Mouse (Mus musculus): ENCODE results near the gene Xylb. TPM values are rescaled to one million over a fixed set of nuclear protein-coding genes. Genes with fewer than 3 reads are reported as not detected.

Gene Xylb
- polyA plus RNA-seq (2017; shearing (Covaris generic)) = not detected

GRCm38 (mm10) chr9:119357331-119358057, at the start of gene Xylb:
Gene Xylb, plus strand, starts transcription at chr9:119357381.

GRCm38 (mm10) chr9:119322289-119323259, 34.6 kb upstream of the Xylb start, which contains the start of gene Oxsr1:
Gene Oxsr1, minus strand, starts transcription at chr9:119322427.

GRCm38 (mm10) chr9:119339558-119340211, 17.5 kb upstream of the Xylb start, which contains the start of gene Acaa1a:
Gene Acaa1a, plus strand, starts transcription at chr9:119339676.

GRCm38 (mm10) chr9:119340909-119341816, 16.0 kb upstream of the Xylb start, which contains the start of gene Myd88:
Gene Myd88, minus strand, starts transcription at chr9:119341411.

GRCm38 (mm10) chr9:119365284-119365683, 8.1 kb downstream of the Xylb start, which contains the start of gene Slc22a14:
Gene Slc22a14, minus strand, starts transcription at chr9:119365553.

GRCm38 (mm10) chr9:119401801-119402214, 44.6 kb downstream of the Xylb start, which contains the start of gene Acvr2b:
Gene Acvr2b, plus strand, starts transcription at chr9:119402118.

Other genes with a start within 250 kb of the Xylb start
- gene Acaa1b, start 200.3 kb upstream of the Xylb start, polyA plus RNA-seq (2017; shearing (Covaris generic)) = 0.54 TPM
- gene Gm47289, start 198.2 kb upstream of the Xylb start, polyA plus RNA-seq (2017; shearing (Covaris generic)) = not detected
- 0.63 TPM for gene Slc22a13, start 148.3 kb upstream of the Xylb start, polyA plus RNA-seq (2017; shearing (Covaris generic))
- gene Oxsr1, start 35.0 kb upstream of the Xylb start, polyA plus RNA-seq (2017; shearing (Covaris generic)) = 37.2 TPM
- 82.9 TPM for gene Acaa1a, start 17.7 kb upstream of the Xylb start, polyA plus RNA-seq (2017; shearing (Covaris generic))
- gene Myd88, start 16.0 kb upstream of the Xylb start, polyA plus RNA-seq (2017; shearing (Covaris generic)) = 61.7 TPM
- gene Slc22a14, start 8.2 kb downstream of the Xylb start, polyA plus RNA-seq (2017; shearing (Covaris generic)) = not detected
- not detected for gene Acvr2b, start 44.7 kb downstream of the Xylb start, polyA plus RNA-seq (2017; shearing (Covaris generic))
- gene Exog, start 87.6 kb downstream of the Xylb start, polyA plus RNA-seq (2017; shearing (Covaris generic)) = 2.7 TPM
- gene Scn5a, start 221.6 kb downstream of the Xylb start, polyA plus RNA-seq (2017; shearing (Covaris generic)) = not detected

All from effector memory CD4-positive, alpha-beta T cell, adult 7 months (primary cell).